Mouse (Mus musculus) testis, adult 2 months (tissue): ENCODE measurements around the gene Mapk1ip1.

ENCODE experiments used
- CTCF ChIP-seq: fragments of 200-500 bp; IDR thresholded peaks from 2 replicates; pipeline ENCODE4 v1.5.1; 2012; ENCODE audit warnings: low read depth, mild to moderate bottlenecking, inconsistent platforms, low read length, moderate library complexity; ENCODE audit not compliant: control insufficient read depth, insufficient read depth, insufficient replicate concordance
- POLR2A ChIP-seq: fragments of 200-500 bp; IDR thresholded peaks from 2 replicates; pipeline ENCODE4 v1.6.1; 2012; ENCODE audit warnings: low read depth, mild to moderate bottlenecking, inconsistent platforms, low read length, moderate library complexity; ENCODE audit not compliant: control insufficient read depth

- TF ChIP-seq POLR2A (no peak), CTCF (no peak)
These were observed 474 bp upstream of the Mapk1ip1 start for GRCm38 (mm10) chr7:138846502-138846991.
